Mouse (Mus musculus): ENCODE results near the gene Ndufs3.

GRCm38 (mm10) chr2:90874025-90874424, 30.6 kb downstream of the Ndufs3 start:
- TF ChIP-seq ZC3H11A (IDR thresholded peaks at IDR 0.05; ENCODE audit: borderline replicate concordance, low read depth, low read length), result no peak
- TF ChIP-seq CHD2 (IDR thresholded peaks at IDR 0.05; ENCODE audit: low read depth, low read length), result no peak
- TF ChIP-seq MAFK (IDR thresholded peaks at IDR 0.05; ENCODE audit: insufficient read depth, low read depth, low read length), result no peak

Data from ES-E14 (cell line).